Mouse (Mus musculus) neutrophil, adult 5-6 weeks (primary cell): ENCODE data around the gene Sptbn1. TPM values are rescaled to one million over a fixed set of nuclear protein-coding genes. Genes with fewer than 3 reads are reported as not detected.
A peak's percentile ranks its signal among the peaks of the same experiment; 100 is the strongest.

Source experiments
- ATAC-seq: fragments of 151-379, 151-347 bp; 2 replicates; pipeline ENCODE4 v1.8.0; 2017; ENCODE audit warnings: mild to moderate bottlenecking, moderate TSS enrichment; ENCODE audit not compliant: insufficient number of reproducible peaks, poor library complexity, low FRiP score, severe bottlenecking; ENCODE audit errors: extremely low read depth
- total RNA-seq: library from RNA; stranded (forward); fragments of 200-1000 nt; gene quantifications from 2 replicates; pipeline ENCODE4 v1.2.3, GENCODE M21; 2017

The Sptbn1 gene
- total RNA-seq, 1 experiment from 2014 or later = 147 TPM

GRCm38 (mm10) chr11:30222636-30223035 lies 45.3 kb downstream of the Sptbn1 start:
- ATAC-seq = peak; percentile 75

DNA sequence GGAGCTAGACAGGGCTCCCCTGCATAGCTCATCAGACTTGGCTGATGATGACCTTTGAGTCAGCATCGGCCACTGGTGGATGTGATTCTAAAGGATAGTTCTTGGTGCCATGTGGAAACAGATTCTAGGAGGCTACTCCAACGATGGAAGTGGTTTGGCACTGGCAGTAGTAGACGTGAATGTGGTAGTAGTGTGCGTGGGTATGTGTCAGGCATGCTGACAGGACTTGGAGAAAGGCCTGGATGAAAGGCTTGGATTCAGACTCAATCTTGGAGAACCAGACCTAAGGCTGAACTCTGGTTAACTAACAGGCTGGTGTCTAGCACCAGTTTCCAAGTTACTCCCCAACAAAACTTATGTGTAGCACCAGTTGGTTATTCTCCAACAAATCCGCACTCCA lies 46.9 kb downstream of the Sptbn1 start:
- ATAC-seq = no peak

GRCm38 (mm10) chr11:30218386-30218785 lies 49.6 kb downstream of the Sptbn1 start:
- no peak for ATAC-seq

- no peak for ATAC-seq
Measured at GRCm38 (mm10) chr11:30217496-30217895, 50.5 kb downstream of the Sptbn1 start.

DNA sequence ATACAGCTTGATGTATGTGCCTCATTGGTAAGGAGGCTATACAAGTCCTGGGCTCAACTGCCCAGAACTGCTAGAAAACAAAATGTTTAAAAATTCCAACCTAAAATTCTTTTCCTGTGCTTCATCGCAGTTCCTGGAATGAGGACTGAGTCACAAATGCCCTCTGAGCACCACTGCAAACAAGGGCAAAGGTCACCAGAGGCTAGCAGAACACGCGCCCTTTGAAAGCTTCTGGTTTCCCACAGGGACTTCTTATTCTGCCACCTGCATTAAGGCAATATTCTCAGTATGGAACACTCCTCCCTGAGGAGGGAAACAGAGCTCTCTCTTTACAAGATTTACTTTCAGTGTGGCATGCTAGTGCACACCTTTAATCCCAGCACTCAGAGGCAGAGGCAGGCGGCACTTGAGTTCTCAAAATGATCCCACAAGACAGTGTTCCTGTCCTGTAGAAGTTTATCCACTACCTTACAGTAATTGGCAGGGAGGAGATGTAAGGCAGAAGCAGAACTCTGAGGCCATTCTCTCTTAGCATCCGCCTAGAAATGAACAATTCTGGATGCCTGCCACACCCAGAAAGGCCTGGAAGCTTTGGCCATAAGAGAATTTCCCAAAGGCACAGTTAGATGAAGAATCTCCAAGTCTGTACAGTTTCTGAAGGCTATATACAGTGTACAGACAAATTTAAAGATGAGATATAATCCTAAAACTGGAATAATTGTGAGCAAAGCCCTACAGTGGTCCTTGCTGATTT lies 56.1 kb downstream of the Sptbn1 start:
- no peak for ATAC-seq

DNA sequence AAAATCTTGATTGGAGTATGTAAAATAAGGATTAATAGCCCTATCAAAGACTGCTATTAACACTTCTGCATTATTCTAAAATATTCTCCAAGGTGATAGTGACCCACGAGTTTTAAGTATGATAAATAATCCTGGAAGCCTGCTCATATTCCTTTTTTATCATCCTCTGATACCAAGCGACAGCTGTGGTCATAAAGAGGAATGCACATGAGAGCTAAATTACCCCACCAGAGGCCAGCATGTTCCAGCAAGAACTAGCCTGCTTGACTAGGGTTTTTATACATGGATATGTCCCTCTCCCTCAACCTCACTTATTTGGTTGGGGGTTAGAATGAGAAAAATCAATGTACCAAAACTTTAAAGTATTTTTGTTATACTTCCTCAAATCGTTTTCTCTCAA lies 56.8 kb downstream of the Sptbn1 start:
- ATAC-seq = no peak

DNA sequence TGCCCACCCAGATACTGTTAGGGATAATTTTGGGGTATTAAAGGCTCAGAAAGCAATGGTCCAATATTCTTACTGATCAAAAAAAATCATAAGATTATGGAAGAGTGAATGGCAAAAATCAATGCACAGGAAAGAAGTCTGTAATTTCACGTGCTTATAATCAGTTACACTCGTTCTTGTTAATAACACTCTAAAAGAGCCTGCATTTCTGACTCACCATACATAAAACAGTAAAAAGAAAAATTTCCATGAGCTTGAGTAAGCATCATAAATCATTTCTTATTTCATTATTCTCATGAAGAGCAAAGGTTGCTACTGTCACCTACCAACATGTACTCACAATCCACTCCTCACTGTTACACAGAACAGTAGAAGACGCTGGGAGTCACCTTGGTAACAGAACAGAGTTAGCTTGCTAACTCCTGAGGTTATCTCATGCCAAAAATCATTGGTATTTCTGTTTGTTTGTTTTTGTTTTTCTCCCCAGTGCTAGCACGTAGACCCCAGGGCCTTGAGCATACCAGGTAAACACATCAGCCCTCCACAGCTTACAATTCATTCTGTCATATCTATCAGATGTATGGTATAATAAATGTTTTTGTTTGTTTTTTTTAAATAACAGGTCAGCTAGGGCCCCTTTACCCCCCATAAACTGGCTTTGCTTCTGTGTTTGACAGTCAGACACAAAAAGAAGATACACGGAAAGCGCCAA lies 57.7 kb downstream of the Sptbn1 start:
- no peak for ATAC-seq

DNA sequence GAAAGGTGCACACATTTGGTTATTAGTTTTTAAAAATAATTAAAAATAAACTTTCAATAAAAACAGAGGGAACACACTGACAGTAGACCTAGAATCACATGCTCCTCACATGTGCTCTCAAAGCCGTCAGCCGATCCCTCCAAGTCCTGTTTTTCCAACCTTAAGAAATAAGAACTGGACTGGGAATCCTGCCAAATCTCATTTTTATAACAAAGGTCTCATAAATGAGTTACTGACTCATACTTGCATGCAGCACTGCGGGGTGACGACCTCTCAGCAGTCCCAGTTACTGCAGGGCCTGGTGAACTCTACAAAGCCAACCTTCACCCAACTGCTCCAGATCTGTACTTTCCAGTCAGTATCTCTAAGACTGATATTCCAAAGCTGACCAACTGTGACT lies 58.5 kb downstream of the Sptbn1 start:
- ATAC-seq = no peak

DNA sequence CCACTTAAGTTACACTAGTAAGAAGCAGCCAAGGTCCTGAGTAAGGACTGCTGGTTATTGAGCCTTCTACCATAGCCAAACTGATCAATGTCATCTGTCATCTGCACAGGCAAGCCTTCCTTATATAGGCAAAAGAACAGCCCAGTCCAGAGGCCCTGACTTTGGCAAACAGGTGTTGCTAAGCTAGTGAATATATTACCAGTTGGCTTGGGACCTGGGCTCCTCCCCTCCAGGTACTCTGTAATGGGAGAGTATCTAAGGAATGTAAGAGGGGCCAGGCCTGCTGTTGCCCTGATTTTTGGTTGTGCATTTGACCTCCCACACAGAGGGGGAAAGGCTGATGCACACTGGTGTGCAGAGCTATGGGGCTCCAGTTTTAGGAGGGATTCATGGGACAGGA lies 63.6 kb downstream of the Sptbn1 start:
- ATAC-seq = no peak

GRCm38 (mm10) chr11:30200391-30200790 lies 67.6 kb downstream of the Sptbn1 start:
- no peak for ATAC-seq

DNA sequence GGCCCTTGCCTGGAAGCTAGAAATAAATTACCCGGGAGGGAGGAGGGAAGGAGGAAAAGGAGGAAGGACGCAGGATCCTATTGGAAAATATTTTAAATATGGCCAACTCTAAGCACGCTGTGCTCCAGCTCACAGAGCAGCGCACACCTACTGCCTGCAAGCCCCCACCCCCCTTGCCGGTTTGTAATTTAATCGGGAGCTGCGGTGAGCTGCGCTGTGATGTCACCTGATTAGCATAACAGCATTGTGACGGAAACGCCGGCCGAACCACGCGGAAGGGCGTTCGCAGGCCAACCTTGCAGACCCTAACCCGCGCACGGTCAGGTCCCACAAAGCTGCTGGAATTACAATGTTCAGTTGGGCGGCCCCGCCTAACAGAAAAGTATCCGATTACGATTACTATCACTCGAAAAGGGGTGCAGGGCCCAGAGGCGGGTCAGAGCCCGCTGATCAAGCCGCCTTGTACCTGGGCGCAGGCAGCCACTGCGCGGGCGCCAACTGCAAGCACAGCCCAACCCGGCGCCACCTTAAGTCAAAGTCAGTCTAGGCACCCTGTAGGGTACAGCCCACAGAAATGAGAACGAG lies 69.8 kb downstream of the Sptbn1 start:
- ATAC-seq = peak; percentile 81

DNA sequence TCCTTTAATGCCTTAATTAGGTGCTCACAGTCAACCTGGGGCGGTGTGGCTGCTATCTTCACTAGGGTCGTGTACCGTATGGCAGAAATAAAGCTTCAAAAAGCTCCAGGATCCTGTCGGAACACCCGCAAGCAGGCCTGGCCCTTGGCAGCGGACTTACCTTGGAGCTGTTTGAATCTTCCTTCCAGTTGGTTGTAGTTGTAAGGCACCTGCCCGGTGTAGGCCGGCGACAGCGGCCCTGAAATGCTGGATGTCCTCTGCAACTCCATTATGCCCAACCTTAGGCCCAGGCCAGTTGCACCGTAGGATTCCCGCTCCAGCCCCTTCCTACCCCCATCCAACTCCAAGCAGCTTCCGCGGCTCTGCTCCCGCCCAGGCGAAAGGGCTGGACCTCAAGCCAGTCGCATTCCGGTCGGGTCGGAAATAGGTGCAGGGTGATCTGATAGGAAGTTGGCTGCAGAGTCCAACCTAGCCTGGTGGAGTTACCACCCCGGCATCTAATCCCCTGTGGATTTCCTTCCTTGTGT lies 70.3 kb downstream of the Sptbn1 start:
- ATAC-seq = peak; percentile 17; the same call in 1 of the 2 replicates

DNA sequence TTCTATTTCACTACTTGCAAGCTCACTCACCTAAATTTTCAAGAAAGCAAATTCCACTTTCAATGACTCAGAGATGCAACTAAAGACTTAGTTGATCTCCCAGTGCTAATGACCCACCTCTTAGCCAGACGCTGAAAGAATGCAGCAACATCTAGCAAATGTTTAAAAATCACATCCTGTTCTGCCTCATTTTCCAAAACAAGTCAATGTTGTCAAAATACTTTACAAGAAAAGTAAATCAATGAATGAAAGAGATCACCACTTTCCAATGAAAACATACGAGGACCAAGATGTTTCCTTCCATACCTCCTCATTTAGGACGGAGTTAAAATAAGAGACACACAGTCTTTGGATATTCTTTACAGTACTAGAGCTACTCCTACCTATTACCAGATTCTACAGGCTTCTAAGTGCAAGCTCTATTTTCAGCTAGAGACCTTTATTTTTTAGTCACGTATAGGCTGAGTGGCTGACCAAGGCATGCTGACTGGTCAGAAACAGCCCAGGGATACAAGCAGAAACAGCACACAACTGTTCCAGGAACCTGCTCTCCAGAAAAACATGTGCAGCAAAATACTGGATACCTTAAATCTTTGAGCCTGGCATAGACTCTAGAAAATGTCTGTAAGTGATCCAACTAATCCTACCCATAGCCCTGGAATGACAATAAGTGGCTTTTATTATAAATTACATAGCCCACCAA lies 71.5 kb downstream of the Sptbn1 start:
- no peak for ATAC-seq

- peak; percentile 13; the same call in 1 of the 2 replicates for ATAC-seq
Measured at GRCm38 (mm10) chr11:30195756-30196155, 72.2 kb downstream of the Sptbn1 start.

DNA sequence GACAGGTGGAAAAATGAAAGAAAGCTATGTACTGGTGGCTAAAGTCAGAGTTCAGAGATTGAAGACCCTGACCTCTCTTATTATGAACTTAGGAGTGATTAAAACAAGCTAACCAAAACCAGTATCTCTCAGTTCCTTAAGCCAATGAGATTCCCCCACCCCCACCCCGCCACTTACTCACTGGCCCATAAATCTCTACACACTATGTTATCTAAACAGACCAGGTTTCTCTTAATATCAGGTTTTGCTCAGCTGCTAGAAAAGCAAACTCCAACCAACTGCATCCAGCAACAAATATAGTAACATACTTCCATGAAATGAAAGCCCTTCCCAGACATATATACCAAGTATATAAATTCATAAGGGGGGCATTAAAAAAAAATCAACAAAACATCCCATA lies 73.2 kb downstream of the Sptbn1 start:
- ATAC-seq = no peak

- ATAC-seq = no peak
Measured at GRCm38 (mm10) chr11:30190959-30191358, 77.0 kb downstream of the Sptbn1 start.

DNA sequence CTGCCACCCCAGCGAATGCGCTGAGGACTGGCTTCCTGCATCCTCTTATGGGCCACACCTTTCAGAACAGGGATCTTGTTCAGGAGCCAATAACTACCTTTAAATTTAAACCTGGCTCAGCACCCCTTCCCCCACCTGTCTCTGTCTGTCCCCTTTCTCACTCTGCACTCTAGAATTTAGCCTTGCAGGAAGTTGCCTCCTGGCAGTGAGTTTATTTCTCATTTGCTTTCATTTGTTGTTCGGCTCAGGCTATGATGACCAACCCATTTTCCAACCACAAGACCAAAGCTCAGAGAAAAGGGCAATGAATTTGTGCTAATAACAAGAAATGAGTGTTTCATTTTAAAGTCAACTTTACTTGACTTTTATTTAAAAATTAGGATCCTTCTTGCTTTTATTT lies 77.9 kb downstream of the Sptbn1 start:
- ATAC-seq = no peak

- peak; percentile 76 for ATAC-seq
Measured at GRCm38 (mm10) chr11:30186902-30187470, 81.0 kb downstream of the Sptbn1 start.

DNA sequence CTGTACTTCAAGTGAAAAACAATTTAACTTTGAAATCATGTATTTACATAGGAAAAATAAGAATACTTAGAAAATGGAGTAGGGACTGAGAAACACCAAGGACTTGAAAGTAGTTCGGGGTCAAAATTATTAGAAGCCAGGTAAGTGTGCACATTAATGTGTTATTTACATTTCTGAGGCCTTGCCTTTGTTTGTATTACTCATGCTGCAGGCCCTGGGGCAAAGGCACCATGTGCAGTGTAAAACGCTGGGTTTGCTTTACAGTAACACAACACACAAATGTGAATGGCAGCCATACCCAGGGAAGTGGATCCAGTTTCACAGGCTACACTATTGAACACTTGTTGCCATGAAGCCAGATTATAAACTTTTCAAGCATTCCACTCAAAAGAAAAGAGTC lies 83.4 kb downstream of the Sptbn1 start:
- no peak for ATAC-seq
